Mouse (Mus musculus) thymus, postnatal 0 days (tissue): Measurements from ENCODE around the gene Dpp9. TPM values are rescaled to one million over a fixed set of nuclear protein-coding genes. Genes with fewer than 3 reads are reported as not detected.
"Not testable (repeated sequence)": the region's sequence is repeated elsewhere in the genome, so short reads cannot be mapped to it uniquely, and the experiment has no call there.

Experiments
- DNase-seq: peaks from one replicate; pipeline ENCODE4 v3.0.0-alpha.2; 2015; ENCODE audit warnings: low spot score
- polyA plus RNA-seq: library from polyadenylated mRNA; unstranded; fragments of >200 nt; fragmentation: Nextera tagmentation; extraction: Ambion mirVana; gene quantifications from 2 replicates; pipeline ENCODE4 v1.2.1, GENCODE M21; 2015

Dpp9 gene
- 30.5 and 32.7 TPM in 2 replicates for polyA plus RNA-seq

- DNase-seq, result peak; percentile 91
Measured at GRCm38 (mm10) chr17:56218377-56219191, at the start of gene Dpp9. Dpp9 (minus strand) TSS chr17:56218905.

- no peak for DNase-seq
Measured at GRCm38 (mm10) chr17:56266271-56266670, 47.6 kb upstream of the Dpp9 start.

GRCm38 (mm10) chr17:56265869-56266268, 47.2 kb upstream of the Dpp9 start:
- DNase-seq, result no peak

GRCm38 (mm10) chr17:56265011-56265410, 46.3 kb upstream of the Dpp9 start:
- DNase-seq, result no peak

- peak; percentile 79 for DNase-seq
Measured at GRCm38 (mm10) chr17:56264020-56264419, 45.3 kb upstream of the Dpp9 start.

- no peak for DNase-seq
Measured at GRCm38 (mm10) chr17:56262645-56263094, 44.0 kb upstream of the Dpp9 start.

- no peak for DNase-seq
Measured at GRCm38 (mm10) chr17:56261166-56261565, 42.5 kb upstream of the Dpp9 start.

- no peak for DNase-seq
Measured at GRCm38 (mm10) chr17:56259301-56260037, 40.8 kb upstream of the Dpp9 start.

- not testable (repeated sequence) for DNase-seq
Measured at GRCm38 (mm10) chr17:56258812-56259211, 40.1 kb upstream of the Dpp9 start.

- not testable (repeated sequence) for DNase-seq
Measured at GRCm38 (mm10) chr17:56258269-56258668, 39.6 kb upstream of the Dpp9 start.

- no peak for DNase-seq
Measured at GRCm38 (mm10) chr17:56257181-56257894, 38.6 kb upstream of the Dpp9 start.

GRCm38 (mm10) chr17:56256239-56256881, 37.7 kb upstream of the Dpp9 start, which contains the start of gene Fem1a:
Fem1a (plus strand) TSS chr17:56256810.
- peak; percentile 97 for DNase-seq

- peak; percentile 99 for DNase-seq
Measured at GRCm38 (mm10) chr17:56255863-56256238, 37.1 kb upstream of the Dpp9 start.

GRCm38 (mm10) chr17:56255429-56255828, 36.7 kb upstream of the Dpp9 start:
- peak; percentile 16 for DNase-seq

- DNase-seq, result no peak
Measured at GRCm38 (mm10) chr17:56254695-56255094, 36.0 kb upstream of the Dpp9 start.

- peak; percentile 68 for DNase-seq
Measured at GRCm38 (mm10) chr17:56251136-56251829, 32.6 kb upstream of the Dpp9 start.

GRCm38 (mm10) chr17:56245608-56246007, 26.9 kb upstream of the Dpp9 start:
- DNase-seq, result no peak

- DNase-seq, result peak; percentile 89
Measured at GRCm38 (mm10) chr17:56241541-56242401, 23.1 kb upstream of the Dpp9 start.

- DNase-seq, result no peak
Measured at GRCm38 (mm10) chr17:56233818-56234469, 15.2 kb upstream of the Dpp9 start.
